Mouse (Mus musculus): ENCODE data around the gene Chd9. TPM values are rescaled to one million over a fixed set of nuclear protein-coding genes. Genes with fewer than 3 reads are reported as not detected.

Gene Chd9
- polyA plus RNA-seq, 1 experiment from 2014 or later = 62.9 TPM

- Histone ChIP-seq H3K9ac (ENCODE audit: low read length) (no peak overlapping the region), H3K4me2 (ENCODE audit: low read depth) (no peak overlapping the region), H3K27ac (ENCODE audit: low read depth, low read length) (no peak overlapping the region), H3K9me3 (ENCODE audit: control insufficient read depth, low read length) (no peaks in the 10 kb centered on the region), H3K36me3 (ENCODE audit: control insufficient read depth, insufficient read depth, low read length) (no peaks in the 10 kb centered on the region), H3K4me1 (ENCODE audit: control insufficient read depth, insufficient read depth, low read length) (peaks cover 41% of the 10 kb centered on the region), H3K27me3 (ENCODE audit: control insufficient read depth, insufficient read depth, low read length) (no peaks in the 10 kb centered on the region), H3K4me3 (ENCODE audit: low read depth, low read length) (no peak overlapping the region)
- ATAC-seq (ENCODE audit: insufficient read depth, low FRiP score, low TSS enrichment) (no peak), DNase-seq (ENCODE audit: low spot score) (no peak)
- 84% methylated on average over 4 of the region's 4 CpGs for whole genome bisulfite sequencing
These were observed 44.9 kb downstream of the Chd9 start for GRCm38 (mm10) chr8:90873051-90873450.

GRCm38 (mm10) chr8:90876213-90876721 is 48.1 kb downstream of the Chd9 start:
- 0 out of 2 replicates have a peak overlapping the region, but pooled peaks have one; percentile 41 for H3K4me3 ChIP-seq (ENCODE audit: low read depth, low read length)
- H3K27me3 ChIP-seq (ENCODE audit: control insufficient read depth, insufficient read depth, low read length) = no peaks in the 10 kb centered on the region
- peak; percentile 29; the same call in 1 of the 2 replicates for ATAC-seq (ENCODE audit: insufficient read depth, low FRiP score, low TSS enrichment)
- peak overlapping the region; percentile 67 for H3K9ac ChIP-seq (ENCODE audit: low read length)
- peaks cover 19% of the 10 kb centered on the region for H3K4me1 ChIP-seq (ENCODE audit: control insufficient read depth, insufficient read depth, low read length)
- WGBS = 5% methylated on average over 12 of the region's 12 CpGs
- no peaks in the 10 kb centered on the region for H3K9me3 ChIP-seq (ENCODE audit: control insufficient read depth, low read length)
- peak overlapping the region; percentile 85 for H3K27ac ChIP-seq (ENCODE audit: low read depth, low read length)
- peak overlapping the region; percentile 82 for H3K4me2 ChIP-seq (ENCODE audit: low read depth)
- peak; percentile 50 for DNase-seq (ENCODE audit: low spot score)
- no peaks in the 10 kb centered on the region for H3K36me3 ChIP-seq (ENCODE audit: control insufficient read depth, insufficient read depth, low read length)

- H3K27me3 ChIP-seq (ENCODE audit: control insufficient read depth, insufficient read depth, low read length) = no peaks in the 10 kb centered on the region
- peak overlapping the region; percentile 82 for H3K4me2 ChIP-seq (ENCODE audit: low read depth)
- H3K36me3 ChIP-seq (ENCODE audit: control insufficient read depth, insufficient read depth, low read length) = no peaks in the 10 kb centered on the region
- peak; percentile 51 for DNase-seq (ENCODE audit: low spot score)
- 1% methylated on average over 24 of the region's 24 CpGs for WGBS
- H3K9ac ChIP-seq (ENCODE audit: low read length) = peak overlapping the region; percentile 67
- peak; percentile 36 for ATAC-seq (ENCODE audit: insufficient read depth, low FRiP score, low TSS enrichment)
- H3K4me3 ChIP-seq (ENCODE audit: low read depth, low read length) = peak overlapping the region; percentile 41
- no peaks in the 10 kb centered on the region for H3K9me3 ChIP-seq (ENCODE audit: control insufficient read depth, low read length)
- peak overlapping the region; percentile 85 for H3K27ac ChIP-seq (ENCODE audit: low read depth, low read length)
- H3K4me1 ChIP-seq (ENCODE audit: control insufficient read depth, insufficient read depth, low read length) = peaks cover 17% of the 10 kb centered on the region
These were observed 48.7 kb downstream of the Chd9 start for GRCm38 (mm10) chr8:90876722-90877429.

- Histone ChIP-seq H3K4me1 (ENCODE audit: control insufficient read depth, insufficient read depth, low read length) (peaks cover 17% of the 10 kb centered on the region), H3K36me3 (ENCODE audit: control insufficient read depth, insufficient read depth, low read length) (no peaks in the 10 kb centered on the region), H3K4me3 (ENCODE audit: low read depth, low read length) (peak overlapping the region; percentile 41), H3K27me3 (ENCODE audit: control insufficient read depth, insufficient read depth, low read length) (no peaks in the 10 kb centered on the region), H3K9ac (ENCODE audit: low read length) (peak overlapping the region; percentile 67), H3K9me3 (ENCODE audit: control insufficient read depth, low read length) (no peaks in the 10 kb centered on the region), H3K27ac (ENCODE audit: low read depth, low read length) (peak overlapping the region; percentile 85), H3K4me2 (ENCODE audit: low read depth) (peak overlapping the region; percentile 82)
- peak; percentile 65; the same call in 1 of the 2 replicates for ATAC-seq (ENCODE audit: insufficient read depth, low FRiP score, low TSS enrichment)
- 1% methylated on average over 11 of the region's 11 CpGs for WGBS
- DNase-seq (ENCODE audit: low spot score) = peak; percentile 64
These were observed 49.4 kb downstream of the Chd9 start for GRCm38 (mm10) chr8:90877430-90877975.

- no peak overlapping the region for H3K4me2 ChIP-seq (ENCODE audit: low read depth)
- DNase-seq (ENCODE audit: low spot score) (no peak), ATAC-seq (ENCODE audit: insufficient read depth, low FRiP score, low TSS enrichment) (no peak)
- no peak overlapping the region for H3K27ac ChIP-seq (ENCODE audit: low read depth, low read length)
- H3K4me1 ChIP-seq (ENCODE audit: control insufficient read depth, insufficient read depth, low read length) = peaks cover 17% of the 10 kb centered on the region
- no peaks in the 10 kb centered on the region for H3K9me3 ChIP-seq (ENCODE audit: control insufficient read depth, low read length)
- WGBS = 75% methylated on average over 6 of the region's 6 CpGs
- H3K9ac ChIP-seq (ENCODE audit: low read length) = no peak overlapping the region
- no peak overlapping the region for H3K4me3 ChIP-seq (ENCODE audit: low read depth, low read length)
- no peaks in the 10 kb centered on the region for H3K36me3 ChIP-seq (ENCODE audit: control insufficient read depth, insufficient read depth, low read length)
- H3K27me3 ChIP-seq (ENCODE audit: control insufficient read depth, insufficient read depth, low read length) = no peaks in the 10 kb centered on the region
These were observed 50.4 kb downstream of the Chd9 start for GRCm38 (mm10) chr8:90878551-90878950.

- Histone ChIP-seq H3K4me2 (ENCODE audit: low read depth) (no peak overlapping the region), H3K4me3 (ENCODE audit: low read depth, low read length) (no peak overlapping the region), H3K9ac (ENCODE audit: low read length) (no peak overlapping the region), H3K36me3 (ENCODE audit: control insufficient read depth, insufficient read depth, low read length) (no peaks in the 10 kb centered on the region), H3K9me3 (ENCODE audit: control insufficient read depth, low read length) (no peaks in the 10 kb centered on the region), H3K27me3 (ENCODE audit: control insufficient read depth, insufficient read depth, low read length) (no peaks in the 10 kb centered on the region), H3K27ac (ENCODE audit: low read depth, low read length) (no peak overlapping the region), H3K4me1 (ENCODE audit: control insufficient read depth, insufficient read depth, low read length) (peaks cover 17% of the 10 kb centered on the region)
- 82% methylated on average over 4 of the region's 4 CpGs for WGBS
- DNase-seq (ENCODE audit: low spot score) = no peak
- no peak for ATAC-seq (ENCODE audit: insufficient read depth, low FRiP score, low TSS enrichment)
These were observed 51.9 kb downstream of the Chd9 start for GRCm38 (mm10) chr8:90880041-90880440.

- no peak for DNase-seq (ENCODE audit: low spot score)
These were observed 53.0 kb downstream of the Chd9 start for GRCm38 (mm10) chr8:90881181-90881580.

GRCm38 (mm10) chr8:90882088-90882691 is 54.0 kb downstream of the Chd9 start:
- 85% methylated on average over 16 of the region's 16 CpGs for WGBS
- ATAC-seq (ENCODE audit: insufficient read depth, low FRiP score, low TSS enrichment) (no peak), DNase-seq (ENCODE audit: low spot score) (no peak)
- Histone ChIP-seq H3K27ac (ENCODE audit: low read depth, low read length) (no peak overlapping the region), H3K4me2 (ENCODE audit: low read depth) (no peak overlapping the region), H3K9me3 (ENCODE audit: control insufficient read depth, low read length) (no peaks in the 10 kb centered on the region), H3K9ac (ENCODE audit: low read length) (no peak overlapping the region), H3K36me3 (ENCODE audit: control insufficient read depth, insufficient read depth, low read length) (no peaks in the 10 kb centered on the region), H3K27me3 (ENCODE audit: control insufficient read depth, insufficient read depth, low read length) (no peaks in the 10 kb centered on the region), H3K4me3 (ENCODE audit: low read depth, low read length) (no peak overlapping the region), H3K4me1 (ENCODE audit: control insufficient read depth, insufficient read depth, low read length) (peaks cover 7% of the 10 kb centered on the region)

More at GRCm38 (mm10) chr8:90881181-90881580, 53.0 kb downstream of the Chd9 start:
- Histone ChIP-seq H3K27me3 (ENCODE audit: control insufficient read depth, insufficient read depth, low read length) (no peaks in the 10 kb centered on the region), H3K9ac (ENCODE audit: low read length) (no peak overlapping the region), H3K27ac (ENCODE audit: low read depth, low read length) (no peak overlapping the region), H3K4me3 (ENCODE audit: low read depth, low read length) (no peak overlapping the region), H3K4me1 (ENCODE audit: control insufficient read depth, insufficient read depth, low read length) (peaks cover 17% of the 10 kb centered on the region), H3K36me3 (ENCODE audit: control insufficient read depth, insufficient read depth, low read length) (no peaks in the 10 kb centered on the region), H3K9me3 (ENCODE audit: control insufficient read depth, low read length) (no peaks in the 10 kb centered on the region), H3K4me2 (ENCODE audit: low read depth) (no peak overlapping the region)
- WGBS = 90% methylated on average over 5 of the region's 5 CpGs
- no peak for ATAC-seq (ENCODE audit: insufficient read depth, low FRiP score, low TSS enrichment)
